ENCODE assay signal across 25 mouse cellular contexts in genomic region chr13:51016209-51016608, GRCm38 (mm10).
A peak's percentile ranks its signal among the peaks of the same experiment; 100 is the strongest.
DNase-seq lines count a peak whose midpoint lies in the region; ATAC-seq lines count a peak whose summit lies in the region.
"Had no signal": no experiment of that assay in that cellular context is flagged by ENCODE, and none has a peak within 500 bp of the region (broad histone marks: within the 10 kb centered on the region; RNA-seq: fewer than 3 reads in every experiment).

No protein-coding gene starts in this region.

- no peak overlapping the region for H3K4me3 ChIP-seq in hindbrain, embryonic 11.5 days (ENCODE audit: low read depth, low read length)
- H3K4me3 ChIP-seq: embryonic facial prominence, embryonic 12.5 days; embryonic facial prominence, embryonic 15.5 days; forebrain, embryonic 12.5 days; forebrain, embryonic 15.5 days; hindbrain, embryonic 13.5 days; intestine, embryonic 15.5 days had no signal

- H3K9me3 ChIP-seq in hindbrain, embryonic 11.5 days (ENCODE audit: control insufficient read depth, low read length): no peaks in the 10 kb centered on the region
- H3K9me3 ChIP-seq: embryonic facial prominence, embryonic 12.5 days; embryonic facial prominence, embryonic 15.5 days; forebrain, embryonic 12.5 days; forebrain, embryonic 15.5 days; G1E; hindbrain, embryonic 13.5 days; intestine, embryonic 15.5 days had no signal

- H3K9ac ChIP-seq in hindbrain, embryonic 11.5 days (ENCODE audit: low read depth, low read length): no peak overlapping the region
- H3K9ac ChIP-seq: embryonic facial prominence, embryonic 12.5 days; embryonic facial prominence, embryonic 15.5 days; forebrain, embryonic 12.5 days; forebrain, embryonic 15.5 days; hindbrain, embryonic 13.5 days; intestine, embryonic 15.5 days had no signal

- no peak overlapping the region for H3K27ac ChIP-seq in hindbrain, embryonic 11.5 days (ENCODE audit: low read depth, low read length)
- H3K27ac ChIP-seq: forebrain, embryonic 12.5 days; forebrain, embryonic 15.5 days; hindbrain, embryonic 13.5 days; intestine, embryonic 15.5 days had no signal

- peaks cover 4% of the 10 kb centered on the region; the same call in 1 of the 2 replicates for H3K4me1 ChIP-seq in hindbrain, embryonic 11.5 days (replicated peaks; ENCODE audit: control insufficient read depth, insufficient read depth, low read length)
- H3K4me1 ChIP-seq: forebrain, embryonic 15.5 days had no signal

- WGBS in hindbrain, embryonic 11.5 days: 83% methylated on average over 3 of the region's 3 CpGs

- H3K36me3 ChIP-seq in hindbrain, embryonic 11.5 days (ENCODE audit: control insufficient read depth, insufficient read depth, low read length): no peaks in the 10 kb centered on the region
- H3K36me3 ChIP-seq: embryonic facial prominence, embryonic 12.5 days; embryonic facial prominence, embryonic 15.5 days; forebrain, embryonic 12.5 days; forebrain, embryonic 15.5 days; G1E; hindbrain, embryonic 13.5 days; intestine, embryonic 15.5 days had no signal

- no peak for ATAC-seq in megakaryocyte-erythroid progenitor cell, adult 5-6 weeks (replicated peaks; ENCODE audit: low FRiP score, low TSS enrichment, poor library complexity, severe bottlenecking)
- ATAC-seq in hindbrain, embryonic 11.5 days (ENCODE audit: low FRiP score): no peak
- ATAC-seq: activated CD4-positive, CD25-positive, alpha-beta regulatory T cell, adult 4 months; forebrain, embryonic 15.5 days; hindbrain, embryonic 16.5 days; intestine, embryonic 15.5 days had no signal

- H3K4me2 ChIP-seq in hindbrain, embryonic 11.5 days (replicated peaks; ENCODE audit: low read depth, low read length): no peak overlapping the region
- H3K4me2 ChIP-seq: embryonic facial prominence, embryonic 12.5 days; embryonic facial prominence, embryonic 15.5 days; forebrain, embryonic 12.5 days; forebrain, embryonic 15.5 days; heart, embryonic 11.5 days; hindbrain, embryonic 13.5 days; intestine, embryonic 15.5 days had no signal

- H3K27me3 ChIP-seq in hindbrain, embryonic 11.5 days (ENCODE audit: control insufficient read depth, insufficient read depth, low read length): no peaks in the 10 kb centered on the region
- H3K27me3 ChIP-seq: CH12.LX; embryonic facial prominence, embryonic 12.5 days; embryonic facial prominence, embryonic 15.5 days; forebrain, embryonic 12.5 days; forebrain, embryonic 15.5 days; hindbrain, embryonic 13.5 days; intestine, embryonic 15.5 days had no signal

- DNase-seq in adrenal gland, adult 2 months: peak; percentile 52
- DNase-seq in adrenal gland, adult 18-20 months (ENCODE audit: low spot score in 2 of 2): no peak
- DNase-seq in NIH3T3 (ENCODE audit: low read depth): peak; percentile 7
- DNase-seq in adrenal gland, postnatal 10 days: peak; percentile 39
- DNase-seq in fat pad, adult 2 months (ENCODE audit: extremely low read depth, low read depth, low spot score): peak; percentile 80
- DNase-seq in hindbrain, embryonic 11.5 days (ENCODE audit: low spot score): no peak
- DNase-seq in layer of hippocampus, adult 8-10 months (ENCODE audit: low spot score in 2 of 2): no peak
- DNase-seq: cerebellum, adult 11 months; cerebellum, adult 2 months; cerebellum, adult 9-11 months; cerebellum, postnatal 25 days; gastrocnemius, postnatal 36 days; kidney, adult 11 months had no signal

Comparison
In these comparisons a context has a peak if more than half of its experiments do, and no peak if none do; other contexts are left out.
1. DNase-seq: peak in adrenal gland, adult 2 months (single experiment), NIH3T3 (single experiment), adrenal gland, postnatal 10 days (single experiment) and fat pad, adult 2 months (single experiment); none in adrenal gland, adult 18-20 months (0 of 2), hindbrain, embryonic 11.5 days (single experiment) and layer of hippocampus, adult 8-10 months (0 of 2).